Mouse (Mus musculus) thymus, postnatal 36 days (tissue): ENCODE results near the gene Ppfia1.

Experiments
- DNase-seq, 2 experiments: peaks; one replicate each; pipeline ENCODE4 v3.0.0; 2022; ENCODE audit warnings: mixed read lengths in 2 of 2

The Ppfia1 gene

GRCm38 (mm10) chr7:144549904-144550566 lies 3.5 kb downstream of the Ppfia1 start:
- no peak for DNase-seq

GRCm38 (mm10) chr7:144545231-144545630 lies 8.3 kb downstream of the Ppfia1 start:
- no peak for DNase-seq

GRCm38 (mm10) chr7:144541351-144541750 lies 12.2 kb downstream of the Ppfia1 start:
- DNase-seq, result no peak

GRCm38 (mm10) chr7:144539146-144539545 lies 14.4 kb downstream of the Ppfia1 start:
- peak; percentile 44 to 64 for DNase-seq

GRCm38 (mm10) chr7:144538030-144538644 lies 15.4 kb downstream of the Ppfia1 start:
- no peak for DNase-seq

- DNase-seq, result no peak
Measured at GRCm38 (mm10) chr7:144536367-144536766, 17.2 kb downstream of the Ppfia1 start.

- no peak for DNase-seq
Measured at GRCm38 (mm10) chr7:144534773-144535172, 18.8 kb downstream of the Ppfia1 start.

GRCm38 (mm10) chr7:144531585-144532378 lies 21.7 kb downstream of the Ppfia1 start:
- DNase-seq, result no peak

GRCm38 (mm10) chr7:144529851-144530250 lies 23.7 kb downstream of the Ppfia1 start:
- no peak for DNase-seq

GRCm38 (mm10) chr7:144527723-144528221 lies 25.8 kb downstream of the Ppfia1 start:
- DNase-seq, result no peak

GRCm38 (mm10) chr7:144526649-144527048 lies 26.9 kb downstream of the Ppfia1 start:
- no peak for DNase-seq

- no peak for DNase-seq
Measured at GRCm38 (mm10) chr7:144524427-144525191, 28.9 kb downstream of the Ppfia1 start.

GRCm38 (mm10) chr7:144523415-144523814 lies 30.1 kb downstream of the Ppfia1 start:
- DNase-seq, result no peak

GRCm38 (mm10) chr7:144521927-144522326 lies 31.6 kb downstream of the Ppfia1 start:
- DNase-seq, result no peak

- DNase-seq, result no peak
Measured at GRCm38 (mm10) chr7:144519852-144520251, 33.7 kb downstream of the Ppfia1 start.

- no peak for DNase-seq
Measured at GRCm38 (mm10) chr7:144516711-144517110, 36.8 kb downstream of the Ppfia1 start.

- no peak for DNase-seq
Measured at GRCm38 (mm10) chr7:144509090-144509489, 44.4 kb downstream of the Ppfia1 start.

GRCm38 (mm10) chr7:144506807-144507206 lies 46.7 kb downstream of the Ppfia1 start:
- no peak for DNase-seq

GRCm38 (mm10) chr7:144503959-144504358 lies 49.6 kb downstream of the Ppfia1 start:
- DNase-seq, result no peak

GRCm38 (mm10) chr7:144492931-144493330 lies 60.6 kb downstream of the Ppfia1 start:
- DNase-seq, result no peak

GRCm38 (mm10) chr7:144490201-144490873 lies 63.2 kb downstream of the Ppfia1 start:
- DNase-seq, result no peak
